Mouse (Mus musculus) stomach, postnatal 0 days (tissue): ENCODE data around the gene Erich6.

Source experiments
- CTCF ChIP-seq: IDR thresholded peaks from 2 replicates; pipeline ENCODE4 v1.5.1; 2016; ENCODE audit warnings: antibody characterized with exemption, low read depth, mild to moderate bottlenecking, moderate library complexity
- EP300 ChIP-seq: optimal IDR thresholded peaks from 2 replicates; pipeline ENCODE3; 2016; ENCODE audit warnings: antibody characterized with exemption

DNA sequence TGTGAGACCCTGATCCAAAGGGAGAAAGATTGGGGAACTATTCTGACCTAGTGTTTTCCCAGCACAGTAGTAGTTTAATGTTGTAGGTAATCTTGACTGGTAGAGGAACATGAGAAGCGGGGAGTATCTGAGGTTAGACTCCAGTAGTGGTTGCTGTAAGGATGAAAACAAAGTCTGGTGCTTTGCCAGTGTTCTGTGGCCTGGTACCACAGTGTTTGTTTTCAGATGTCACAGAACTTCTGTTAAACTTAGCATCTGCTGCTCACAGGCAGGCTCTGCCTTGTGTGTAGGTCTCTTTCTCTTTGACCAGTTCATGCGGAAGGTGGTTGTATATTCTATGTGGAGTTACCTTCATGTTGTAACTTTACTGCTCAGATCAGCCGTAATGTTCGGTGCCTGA lies 55.5 kb downstream of the Erich6 start:
- TF ChIP-seq CTCF (no peak), EP300 (no peak)
